Mouse (Mus musculus): ENCODE data around the gene Rps15. TPM values are rescaled to one million over a fixed set of nuclear protein-coding genes. Genes with fewer than 3 reads are reported as not detected.

Gene Rps15
- polyA plus RNA-seq, 1 experiment from 2014 or later, result 886 TPM

GRCm38 (mm10) chr10:80323261-80324119 is 31.2 kb downstream of the Rps15 start:
- H3K36me3 ChIP-seq (replicated peaks; ENCODE audit: control insufficient read depth, insufficient read depth, low read depth, low read length), result no peaks in the 10 kb centered on the region
- under 1% methylated on average over 44 of the region's 46 CpGs for WGBS
- H3K27me3 ChIP-seq (ENCODE audit: control insufficient read depth, insufficient read depth, low read length), result no peaks in the 10 kb centered on the region; the same call in 1 of the 2 replicates
- peak overlapping the region; percentile 97 for H3K4me2 ChIP-seq (ENCODE audit: low read depth, low read length)
- ATAC-seq (replicated peaks; ENCODE audit: insufficient number of reproducible peaks, low FRiP score, low TSS enrichment, low read depth) (no peak), DNase-seq (ENCODE audit: low spot score) (peak; percentile 55)
- peak overlapping the region; percentile 59 for H3K4me3 ChIP-seq (ENCODE audit: low read depth, low read length)
- no peaks in the 10 kb centered on the region for H3K9me3 ChIP-seq (replicated peaks; ENCODE audit: control insufficient read depth, low read length)
- H3K9ac ChIP-seq (replicated peaks; ENCODE audit: low read length), result peak overlapping the region; percentile 71
- H3K4me1 ChIP-seq (ENCODE audit: control insufficient read depth, insufficient read depth, low read length), result 0 out of 2 replicates have a peak, but pooled peaks cover 6% of the 10 kb centered on the region
- no peak overlapping the region for H3K27ac ChIP-seq (replicated peaks; ENCODE audit: low read depth, low read length)

DNA sequence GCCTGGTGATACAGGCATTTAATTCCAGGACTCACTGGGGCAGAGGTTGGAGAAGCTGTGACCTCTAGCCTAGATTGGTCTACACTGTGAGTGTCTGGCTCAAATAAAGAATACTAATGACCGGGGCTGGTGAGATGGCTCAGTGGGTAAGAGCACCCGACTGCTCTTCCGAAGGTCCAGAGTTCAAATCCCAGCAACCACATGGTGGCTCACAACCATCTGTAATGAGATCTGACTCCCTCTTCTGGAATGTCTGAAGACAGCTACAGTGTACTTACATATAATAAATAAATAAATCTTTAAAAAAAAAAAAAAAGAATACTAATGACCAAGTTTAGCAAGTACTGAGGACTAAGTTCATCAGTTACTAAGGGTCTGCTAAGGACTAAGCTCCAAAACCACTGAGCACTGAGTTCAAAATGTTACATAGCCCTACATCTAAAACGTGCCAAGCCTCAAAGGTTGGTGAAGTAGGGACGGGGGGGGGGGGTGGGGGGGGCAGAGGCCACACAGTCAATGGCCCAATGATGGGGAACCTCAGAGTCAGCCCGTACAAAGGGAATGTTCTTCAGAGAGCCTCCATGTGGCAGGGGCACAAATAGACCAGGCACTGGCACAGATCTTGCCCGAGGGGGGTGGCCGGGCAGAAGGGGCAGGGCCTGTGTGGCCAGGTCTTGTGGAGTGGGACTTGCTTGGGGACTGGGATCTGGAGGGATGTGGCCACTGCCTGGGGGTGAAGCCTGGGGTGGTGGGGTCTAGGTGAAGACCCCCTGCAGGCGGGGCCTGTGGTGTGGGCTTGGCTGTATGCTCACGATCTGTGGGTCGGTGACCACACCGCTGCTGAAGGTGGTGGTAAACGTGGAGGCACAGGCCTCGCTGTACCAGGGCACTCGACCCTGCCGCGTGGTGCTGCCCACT is 32.1 kb downstream of the Rps15 start:
- H3K4me1 ChIP-seq (ENCODE audit: control insufficient read depth, insufficient read depth, low read length), result 0 out of 2 replicates have a peak, but pooled peaks cover 6% of the 10 kb centered on the region
- no peaks in the 10 kb centered on the region; the same call in 1 of the 2 replicates for H3K27me3 ChIP-seq (ENCODE audit: control insufficient read depth, insufficient read depth, low read length)
- DNase-seq (ENCODE audit: low spot score), result no peak
- H3K9me3 ChIP-seq (replicated peaks; ENCODE audit: control insufficient read depth, low read length), result no peaks in the 10 kb centered on the region
- H3K4me3 ChIP-seq (ENCODE audit: low read depth, low read length), result peak overlapping the region; percentile 59
- H3K4me2 ChIP-seq (ENCODE audit: low read depth, low read length), result peak overlapping the region; percentile 97; the same call in 1 of the 2 replicates
- H3K36me3 ChIP-seq (replicated peaks; ENCODE audit: control insufficient read depth, insufficient read depth, low read depth, low read length), result no peaks in the 10 kb centered on the region
- H3K9ac ChIP-seq (replicated peaks; ENCODE audit: low read length), result no peak overlapping the region
- WGBS, result 77% methylated on average over 17 of the region's 17 CpGs
- ATAC-seq (replicated peaks; ENCODE audit: insufficient number of reproducible peaks, low FRiP score, low TSS enrichment, low read depth), result no peak
- no peak overlapping the region for H3K27ac ChIP-seq (replicated peaks; ENCODE audit: low read depth, low read length)

DNA sequence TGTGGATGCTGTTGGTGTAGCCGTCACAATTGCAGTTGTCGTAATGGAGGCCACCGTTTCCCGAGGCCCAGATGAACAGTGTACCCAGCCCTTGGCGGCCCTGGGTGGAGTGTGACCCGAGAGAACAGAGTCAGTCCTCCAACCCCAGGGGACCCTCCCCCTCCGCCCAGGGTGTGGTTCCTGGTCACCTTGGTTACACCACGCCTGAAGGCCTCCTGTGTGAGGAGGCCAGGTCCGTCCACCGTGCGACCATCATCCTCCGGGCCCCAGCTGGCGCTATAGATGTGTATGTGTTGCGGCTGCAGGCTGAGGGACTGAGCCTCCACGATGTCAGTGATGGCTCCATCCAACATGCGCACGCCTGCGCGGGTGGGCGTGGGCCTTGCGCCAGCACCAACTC is 32.8 kb downstream of the Rps15 start:
- no peak overlapping the region for H3K4me2 ChIP-seq (ENCODE audit: low read depth, low read length)
- H3K4me3 ChIP-seq (ENCODE audit: low read depth, low read length), result no peak overlapping the region
- ATAC-seq (replicated peaks; ENCODE audit: insufficient number of reproducible peaks, low FRiP score, low TSS enrichment, low read depth), result no peak
- H3K27me3 ChIP-seq (ENCODE audit: control insufficient read depth, insufficient read depth, low read length), result no peaks in the 10 kb centered on the region; the same call in 1 of the 2 replicates
- H3K9me3 ChIP-seq (replicated peaks; ENCODE audit: control insufficient read depth, low read length), result no peaks in the 10 kb centered on the region
- WGBS, result 83% methylated on average over 21 of the region's 21 CpGs
- no peak for DNase-seq (ENCODE audit: low spot score)
- H3K9ac ChIP-seq (replicated peaks; ENCODE audit: low read length), result no peak overlapping the region
- H3K27ac ChIP-seq (replicated peaks; ENCODE audit: low read depth, low read length), result no peak overlapping the region
- H3K36me3 ChIP-seq (replicated peaks; ENCODE audit: control insufficient read depth, insufficient read depth, low read depth, low read length), result no peaks in the 10 kb centered on the region
- H3K4me1 ChIP-seq (ENCODE audit: control insufficient read depth, insufficient read depth, low read length), result 0 out of 2 replicates have a peak, but pooled peaks cover 6% of the 10 kb centered on the region

GRCm38 (mm10) chr10:80329273-80330081 is 37.2 kb downstream of the Rps15 start, which contains the start of the genes Pcsk4 and Reep6:
Gene Pcsk4, minus strand, starts transcription at chr10:80329498.
Gene Reep6, plus strand, starts transcription at chr10:80329953.
- H3K27ac ChIP-seq (replicated peaks; ENCODE audit: low read depth, low read length), result no peak within 1 kb of the TSS
- no peaks in the 10 kb centered on the region for H3K4me1 ChIP-seq (ENCODE audit: control insufficient read depth, insufficient read depth, low read length)
- H3K9ac ChIP-seq (replicated peaks; ENCODE audit: low read length), result peak within 1 kb of the TSS; percentile 57
- H3K4me2 ChIP-seq (ENCODE audit: low read depth, low read length), result peak within 1 kb of the TSS; percentile 82
- H3K27me3 ChIP-seq (ENCODE audit: control insufficient read depth, insufficient read depth, low read length), result peaks cover 2% of the 10 kb centered on the region; the same call in 1 of the 2 replicates
- peak; percentile 91 for ATAC-seq (replicated peaks; ENCODE audit: insufficient number of reproducible peaks, low FRiP score, low TSS enrichment, low read depth)
- H3K4me3 ChIP-seq (ENCODE audit: low read depth, low read length), result peak within 1 kb of the TSS; percentile 41
- DNase-seq (ENCODE audit: low spot score), result peak; percentile 94
- 3% methylated on average over 36 of the region's 36 CpGs for WGBS
- H3K36me3 ChIP-seq (replicated peaks; ENCODE audit: control insufficient read depth, insufficient read depth, low read depth, low read length), result no peaks in the 10 kb centered on the region
- H3K9me3 ChIP-seq (replicated peaks; ENCODE audit: control insufficient read depth, low read length), result no peaks in the 10 kb centered on the region

GRCm38 (mm10) chr10:80330084-80330483 is 37.8 kb downstream of the Rps15 start:
- peaks cover 2% of the 10 kb centered on the region; the same call in 1 of the 2 replicates for H3K27me3 ChIP-seq (ENCODE audit: control insufficient read depth, insufficient read depth, low read length)
- H3K4me1 ChIP-seq (ENCODE audit: control insufficient read depth, insufficient read depth, low read length), result no peaks in the 10 kb centered on the region
- H3K27ac ChIP-seq (replicated peaks; ENCODE audit: low read depth, low read length), result no peak overlapping the region
- H3K9me3 ChIP-seq (replicated peaks; ENCODE audit: control insufficient read depth, low read length), result no peaks in the 10 kb centered on the region
- H3K4me3 ChIP-seq (ENCODE audit: low read depth, low read length), result peak overlapping the region; percentile 41
- peak overlapping the region; percentile 82 for H3K4me2 ChIP-seq (ENCODE audit: low read depth, low read length)
- H3K36me3 ChIP-seq (replicated peaks; ENCODE audit: control insufficient read depth, insufficient read depth, low read depth, low read length), result no peaks in the 10 kb centered on the region
- H3K9ac ChIP-seq (replicated peaks; ENCODE audit: low read length), result peak overlapping the region; percentile 57
- DNase-seq (ENCODE audit: low spot score), result no peak
- no peak; the same call in 1 of the 2 replicates for ATAC-seq (replicated peaks; ENCODE audit: insufficient number of reproducible peaks, low FRiP score, low TSS enrichment, low read depth)
- 1% methylated on average over 38 of the region's 41 CpGs for WGBS

- H3K4me1 ChIP-seq (ENCODE audit: control insufficient read depth, insufficient read depth, low read length), result no peaks in the 10 kb centered on the region
- H3K9ac ChIP-seq (replicated peaks; ENCODE audit: low read length), result no peak overlapping the region
- no peaks in the 10 kb centered on the region for H3K9me3 ChIP-seq (replicated peaks; ENCODE audit: control insufficient read depth, low read length)
- WGBS, result 77% methylated on average over 2 of the region's 2 CpGs
- no peak overlapping the region for H3K4me2 ChIP-seq (ENCODE audit: low read depth, low read length)
- DNase-seq (ENCODE audit: low spot score) (no peak), ATAC-seq (replicated peaks; ENCODE audit: insufficient number of reproducible peaks, low FRiP score, low TSS enrichment, low read depth) (no peak)
- no peaks in the 10 kb centered on the region for H3K36me3 ChIP-seq (replicated peaks; ENCODE audit: control insufficient read depth, insufficient read depth, low read depth, low read length)
- H3K4me3 ChIP-seq (ENCODE audit: low read depth, low read length), result no peak overlapping the region
- H3K27me3 ChIP-seq (ENCODE audit: control insufficient read depth, insufficient read depth, low read length), result peaks cover 2% of the 10 kb centered on the region; the same call in 1 of the 2 replicates
- H3K27ac ChIP-seq (replicated peaks; ENCODE audit: low read depth, low read length), result no peak overlapping the region
These were observed 38.6 kb downstream of the Rps15 start for GRCm38 (mm10) chr10:80330888-80331287.

All from embryonic facial prominence, embryonic 11.5 days (tissue).